Mouse (Mus musculus) midbrain, embryonic 10.5 days (tissue): ENCODE measurements around the gene Tenm4. TPM values are rescaled to one million over a fixed set of nuclear protein-coding genes. Genes with fewer than 3 reads are reported as not detected.

Experiments used
- DNase-seq: peaks from one replicate; pipeline ENCODE4 v3.0.0-alpha.2; 2017; ENCODE audit warnings: low spot score
- H3K27ac ChIP-seq: fragments of 300-500 bp; sonication (generic); replicated peaks from 2 replicates; pipeline ENCODE4 v1.5.1; 2016; ENCODE audit warnings: mild to moderate bottlenecking
- H3K27me3 ChIP-seq: fragments of 300-500 bp; sonication (generic); 2 replicates; pipeline ENCODE4 v1.6.1; 2016; ENCODE audit warnings: low read depth, mild to moderate bottlenecking; ENCODE audit not compliant: poor library complexity, severe bottlenecking
- H3K36me3 ChIP-seq: fragments of 300-500 bp; sonication (generic); 2 replicates; pipeline ENCODE4 v1.6.1; 2016; ENCODE audit warnings: mild to moderate bottlenecking, moderate library complexity
- H3K4me1 ChIP-seq: fragments of 300-500 bp; sonication (generic); 2 replicates; pipeline ENCODE4 v1.6.1; 2016
- H3K4me3 ChIP-seq: fragments of 300-500 bp; sonication (generic); 2 replicates; pipeline ENCODE4 v1.5.1; 2016; ENCODE audit warnings: mild to moderate bottlenecking, moderate library complexity
- H3K9me3 ChIP-seq: fragments of 300-500 bp; sonication (generic); replicated peaks from 2 replicates; pipeline ENCODE4 v1.6.1; 2016; ENCODE audit warnings: mild to moderate bottlenecking
- WGBS: fragments of 180-500 bp; shearing (Covaris S2); methylation state at CpG from one replicate; pipeline ENCODE4 v1.1.7; 2016; 5-methylcytosine and 5-hydroxymethylcytosine counted together
- polyA plus RNA-seq: library from polyadenylated mRNA; unstranded; fragments of >200 nt; fragmentation: Nextera tagmentation; extraction: Ambion mirVana; gene quantifications from 2 replicates; pipeline ENCODE4 v1.2.1, GENCODE M21; 2016

The Tenm4 gene
- polyA plus RNA-seq, 1 experiment from 2014 or later: 27.4 TPM

DNA sequence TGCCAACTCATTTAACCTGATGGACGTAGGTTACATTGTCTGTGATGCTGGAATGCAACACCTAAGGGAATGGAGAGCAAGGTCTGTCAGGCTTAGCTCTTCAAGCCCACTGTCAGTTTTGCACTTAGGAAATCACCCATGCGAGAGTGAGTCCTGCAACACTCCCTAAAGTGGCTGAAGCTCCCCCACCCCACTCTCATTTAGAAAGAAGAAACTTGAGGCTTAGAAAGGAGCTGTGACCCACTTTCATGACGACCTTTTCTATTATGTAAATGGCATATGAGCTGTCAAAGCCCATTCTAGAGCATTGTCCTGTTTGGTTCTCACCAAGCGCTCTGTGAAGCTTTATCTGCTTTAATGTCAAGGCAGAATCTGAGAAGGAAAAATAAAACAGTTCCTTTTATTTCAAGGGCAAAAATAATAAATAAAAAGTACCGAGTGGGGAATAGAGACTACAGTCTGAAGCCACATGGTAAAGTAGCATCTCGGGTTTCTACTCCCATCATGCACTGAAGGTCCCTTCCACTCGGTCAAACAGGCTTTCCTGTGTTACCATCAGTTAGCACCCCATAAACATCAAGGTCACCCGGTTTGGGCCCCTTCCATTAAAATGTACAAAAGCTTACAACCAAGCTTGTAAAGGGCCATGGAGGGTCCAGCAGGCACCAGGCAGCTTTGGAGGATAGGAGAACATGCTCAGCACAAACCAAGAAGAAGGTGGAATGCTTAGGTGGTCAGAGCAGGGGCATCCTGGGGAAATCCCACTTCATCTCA is 621.6 kb downstream of the Tenm4 start:
- Histone ChIP-seq H3K4me3 (no peak overlapping the region), H3K9me3 (no peaks in the 10 kb centered on the region), H3K27ac (no peak overlapping the region), H3K27me3 (no peaks in the 10 kb centered on the region), H3K36me3 (peaks cover 27% of the 10 kb centered on the region), H3K4me1 (peaks cover 52% of the 10 kb centered on the region)
- WGBS: 71% methylated on average over 8 of the region's 8 CpGs
- no peak for DNase-seq

DNA sequence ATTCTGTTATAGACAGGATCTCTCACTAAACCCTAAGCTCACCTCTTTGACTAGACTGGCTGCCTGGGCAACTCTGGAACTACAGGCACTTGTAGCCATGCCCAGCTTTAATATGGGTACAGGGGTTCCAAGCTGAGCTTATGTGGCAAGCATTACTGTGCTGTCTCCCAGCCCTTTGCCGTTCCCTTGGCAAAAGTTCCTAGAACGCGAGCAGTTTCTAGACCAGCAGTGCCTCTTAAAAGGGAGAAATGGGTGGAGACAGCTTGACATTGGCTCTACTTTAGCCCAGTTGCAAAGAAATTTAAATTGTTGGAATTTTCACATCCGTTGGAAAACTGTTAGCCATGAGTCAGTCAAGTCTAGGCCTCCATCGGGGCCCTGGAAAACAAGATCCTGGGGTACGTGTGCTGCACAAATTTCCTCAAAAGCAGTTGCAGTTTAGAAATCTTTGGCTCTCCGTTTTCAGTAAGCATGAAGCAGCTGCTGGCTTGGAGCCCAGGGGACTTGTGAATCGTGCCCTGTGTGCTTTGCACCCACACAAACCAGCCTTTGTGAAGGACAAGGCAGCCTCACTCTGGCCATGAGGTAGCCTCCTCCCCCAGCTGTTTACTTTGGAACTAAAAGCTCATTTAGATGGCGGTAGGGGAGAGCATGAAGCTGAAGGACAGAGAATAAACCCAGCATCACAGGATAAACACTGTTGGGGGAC is 625.1 kb downstream of the Tenm4 start:
- peak overlapping the region; percentile 39; the same call in 1 of the 2 replicates for H3K4me3 ChIP-seq
- H3K4me1 ChIP-seq: peaks cover 79% of the 10 kb centered on the region
- peaks cover 17% of the 10 kb centered on the region for H3K36me3 ChIP-seq
- DNase-seq: peak; percentile 60
- 48% methylated on average over 9 of the region's 9 CpGs for WGBS
- H3K27me3 ChIP-seq: 0 out of 2 replicates have a peak, but pooled peaks cover 8% of the 10 kb centered on the region
- H3K9me3 ChIP-seq: no peaks in the 10 kb centered on the region
- H3K27ac ChIP-seq: peak overlapping the region; percentile 89

DNA sequence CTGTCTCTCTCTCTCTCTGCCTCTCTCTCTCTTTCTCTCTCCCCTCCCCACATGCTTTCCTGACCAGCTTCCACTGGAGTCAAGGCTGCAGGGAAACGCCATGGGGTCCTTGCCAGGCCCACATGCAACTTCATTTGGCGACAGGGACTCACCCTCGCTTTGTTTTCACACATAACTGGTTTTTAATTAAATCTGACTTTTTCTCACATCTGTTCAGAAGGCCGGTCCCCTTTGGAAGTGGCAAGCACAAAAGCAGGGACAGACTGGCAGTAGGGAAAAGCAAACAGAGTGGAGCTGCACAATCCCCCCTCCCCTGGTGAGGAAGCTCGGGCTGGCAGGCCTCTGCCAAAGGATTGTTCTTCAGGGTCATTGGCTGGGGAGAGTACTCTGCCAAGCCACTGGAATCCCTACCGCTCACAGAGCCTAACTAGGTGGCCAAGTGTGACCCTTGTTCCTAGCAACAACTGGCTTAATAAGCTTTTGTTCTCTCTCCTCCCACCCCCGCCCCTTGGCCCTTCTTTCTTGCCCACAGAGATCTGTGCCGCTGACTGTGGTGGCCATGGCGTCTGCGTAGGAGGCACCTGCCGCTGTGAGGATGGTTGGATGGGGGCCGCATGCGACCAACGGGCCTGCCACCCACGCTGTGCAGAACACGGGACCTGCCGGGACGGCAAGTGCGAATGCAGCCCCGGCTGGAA is 625.9 kb downstream of the Tenm4 start:
- H3K9me3 ChIP-seq: no peaks in the 10 kb centered on the region
- peak overlapping the region; percentile 39 for H3K4me3 ChIP-seq
- peak overlapping the region; percentile 89 for H3K27ac ChIP-seq
- 0 out of 2 replicates have a peak, but pooled peaks cover 8% of the 10 kb centered on the region for H3K27me3 ChIP-seq
- peaks cover 82% of the 10 kb centered on the region for H3K4me1 ChIP-seq
- 25% methylated on average over 20 of the region's 20 CpGs for WGBS
- DNase-seq: peak; percentile 82
- H3K36me3 ChIP-seq: peaks cover 22% of the 10 kb centered on the region

DNA sequence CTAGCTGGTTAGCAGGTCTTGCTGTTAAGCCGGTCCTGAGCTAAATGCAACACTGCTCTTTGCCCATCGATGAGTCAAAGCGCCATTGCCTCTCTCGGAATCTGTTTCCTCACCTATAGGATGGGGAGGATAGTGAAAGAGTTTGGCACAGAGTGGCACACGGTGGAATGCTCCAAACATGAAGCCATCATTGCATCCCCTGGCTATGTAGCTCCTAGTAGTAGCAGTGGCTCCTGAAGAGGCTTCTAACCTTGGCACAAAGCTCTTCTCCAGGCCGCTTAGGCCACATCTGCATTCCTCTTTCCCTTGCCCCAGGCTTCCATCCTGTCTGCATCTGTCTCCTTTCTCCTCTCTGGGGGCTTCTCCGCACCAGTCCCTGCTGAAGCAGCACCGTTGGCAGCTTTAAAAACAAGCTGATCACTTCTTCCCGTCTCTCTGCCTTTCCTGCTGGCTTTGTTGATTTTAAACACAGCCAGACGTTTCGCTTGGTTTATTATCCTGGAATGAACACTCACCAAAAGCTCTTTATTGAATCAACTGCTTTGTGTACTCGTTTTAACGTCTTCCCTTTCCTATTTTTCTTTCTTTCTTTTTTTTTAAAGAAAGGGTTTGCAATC is 626.8 kb downstream of the Tenm4 start:
- 48% methylated on average over 13 of the region's 13 CpGs for WGBS
- Histone ChIP-seq H3K4me1 (peaks cover 79% of the 10 kb centered on the region), H3K9me3 (no peaks in the 10 kb centered on the region), H3K27me3 (0 out of 2 replicates have a peak, but pooled peaks cover 8% of the 10 kb centered on the region), H3K4me3 (peak overlapping the region; percentile 39), H3K27ac (peak overlapping the region; percentile 89), H3K36me3 (peaks cover 30% of the 10 kb centered on the region)
- DNase-seq: peak; percentile 39

DNA sequence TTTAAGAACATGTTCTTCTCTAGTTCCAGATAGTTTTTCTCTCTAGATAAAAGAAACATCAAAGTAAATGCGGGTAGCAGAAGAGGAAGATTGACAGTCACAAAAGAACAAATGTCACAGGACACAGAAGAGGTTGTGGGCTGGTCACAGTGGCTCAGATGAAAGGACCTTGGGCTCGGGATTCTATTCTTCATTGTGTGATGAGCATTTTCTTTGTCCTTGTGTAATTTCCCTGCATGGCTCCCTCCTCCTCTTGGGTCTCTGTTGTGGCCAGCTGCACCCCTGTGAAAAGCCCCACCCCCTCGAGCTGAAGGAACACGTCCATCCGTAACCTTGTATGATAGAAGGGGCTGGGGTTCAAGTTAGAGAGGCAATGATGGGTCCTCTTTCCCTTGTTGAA is 628.8 kb downstream of the Tenm4 start:
- Histone ChIP-seq H3K9me3 (no peaks in the 10 kb centered on the region), H3K4me3 (no peak overlapping the region), H3K27ac (peak overlapping the region; percentile 89), H3K36me3 (peaks cover 46% of the 10 kb centered on the region), H3K4me1 (peaks cover 70% of the 10 kb centered on the region), H3K27me3 (0 out of 2 replicates have a peak, but pooled peaks cover 8% of the 10 kb centered on the region)
- DNase-seq: peak; percentile 36
- 20% methylated on average over 5 of the region's 5 CpGs for WGBS

DNA sequence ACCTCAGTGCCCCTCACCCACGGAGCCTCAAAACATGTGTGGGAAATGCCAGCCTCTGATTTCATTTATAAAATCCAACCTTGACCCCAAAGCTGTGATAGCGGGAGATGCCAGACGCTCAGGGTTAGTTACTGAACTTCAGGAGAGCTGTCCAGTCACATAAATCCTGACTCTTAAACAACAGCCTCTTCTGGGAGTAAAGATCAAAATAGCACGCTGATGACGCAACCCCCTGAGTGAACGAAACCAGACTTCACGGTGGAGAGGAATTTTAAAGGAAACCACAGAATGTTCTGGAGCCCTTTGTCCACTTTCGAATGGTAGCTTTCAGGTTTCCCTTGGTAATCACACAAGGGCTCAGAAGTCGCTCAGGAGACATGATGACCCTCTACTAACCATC is 630.3 kb downstream of the Tenm4 start:
- 87% methylated on average over 9 of the region's 9 CpGs for WGBS
- H3K4me3 ChIP-seq: no peak overlapping the region
- no peak overlapping the region for H3K27ac ChIP-seq
- DNase-seq: no peak
- H3K9me3 ChIP-seq: no peaks in the 10 kb centered on the region
- H3K4me1 ChIP-seq: peaks cover 56% of the 10 kb centered on the region
- 0 out of 2 replicates have a peak, but pooled peaks cover 8% of the 10 kb centered on the region for H3K27me3 ChIP-seq
- H3K36me3 ChIP-seq: peaks cover 58% of the 10 kb centered on the region

DNA sequence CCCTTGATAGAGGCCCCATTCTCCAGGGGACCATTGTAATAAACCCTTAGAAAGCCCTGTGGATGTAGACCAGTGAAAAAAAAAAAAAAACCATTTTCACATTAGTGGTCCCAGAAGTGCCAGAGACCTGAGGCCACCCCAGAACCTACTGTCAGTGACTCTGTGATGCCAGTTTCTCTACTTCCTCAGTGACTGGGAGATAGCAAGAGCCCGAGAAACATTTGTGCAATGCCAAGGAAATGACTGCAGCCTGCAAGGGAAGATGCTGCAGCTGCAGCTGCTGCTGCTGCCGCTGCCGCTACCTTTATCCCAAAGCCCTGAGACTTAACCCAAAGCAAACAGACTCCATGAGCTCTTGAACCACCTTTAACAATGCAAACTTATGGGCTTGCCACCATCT is 631.2 kb downstream of the Tenm4 start:
- Histone ChIP-seq H3K9me3 (no peaks in the 10 kb centered on the region), H3K36me3 (peaks cover 58% of the 10 kb centered on the region), H3K4me1 (peaks cover 56% of the 10 kb centered on the region), H3K4me3 (no peak overlapping the region), H3K27ac (peak overlapping the region; percentile 19; the same call in 1 of the 2 replicates), H3K27me3 (0 out of 2 replicates have a peak, but pooled peaks cover 8% of the 10 kb centered on the region)
- DNase-seq: no peak
- 90% methylated on average over 3 of the region's 3 CpGs for WGBS

DNA sequence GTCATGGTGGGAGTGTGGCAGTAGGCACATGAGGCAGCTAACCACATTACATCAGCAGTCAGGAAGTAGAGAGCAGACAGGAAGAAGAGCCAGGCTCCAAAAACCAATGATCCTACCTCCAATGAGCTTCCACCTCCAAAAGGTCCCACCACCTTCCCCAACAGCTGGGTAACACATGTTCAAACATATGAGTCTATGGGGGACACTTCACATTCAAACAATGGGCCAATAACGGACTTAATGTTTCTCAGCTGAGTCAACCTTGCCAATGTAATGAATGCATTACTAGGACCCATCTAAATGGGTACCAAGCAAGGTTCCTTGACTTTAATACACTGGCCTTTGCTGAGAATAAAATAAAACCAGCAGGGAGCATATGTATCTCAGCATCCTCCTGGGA is 635.5 kb downstream of the Tenm4 start:
- no peaks in the 10 kb centered on the region for H3K27me3 ChIP-seq
- WGBS: 63% methylated on average over 1 of the region's 1 CpGs
- no peak overlapping the region for H3K4me3 ChIP-seq
- H3K4me1 ChIP-seq: peaks cover 33% of the 10 kb centered on the region
- no peaks in the 10 kb centered on the region for H3K9me3 ChIP-seq
- H3K36me3 ChIP-seq: peaks cover 45% of the 10 kb centered on the region
- DNase-seq: no peak
- H3K27ac ChIP-seq: no peak overlapping the region; the same call in 1 of the 2 replicates

DNA sequence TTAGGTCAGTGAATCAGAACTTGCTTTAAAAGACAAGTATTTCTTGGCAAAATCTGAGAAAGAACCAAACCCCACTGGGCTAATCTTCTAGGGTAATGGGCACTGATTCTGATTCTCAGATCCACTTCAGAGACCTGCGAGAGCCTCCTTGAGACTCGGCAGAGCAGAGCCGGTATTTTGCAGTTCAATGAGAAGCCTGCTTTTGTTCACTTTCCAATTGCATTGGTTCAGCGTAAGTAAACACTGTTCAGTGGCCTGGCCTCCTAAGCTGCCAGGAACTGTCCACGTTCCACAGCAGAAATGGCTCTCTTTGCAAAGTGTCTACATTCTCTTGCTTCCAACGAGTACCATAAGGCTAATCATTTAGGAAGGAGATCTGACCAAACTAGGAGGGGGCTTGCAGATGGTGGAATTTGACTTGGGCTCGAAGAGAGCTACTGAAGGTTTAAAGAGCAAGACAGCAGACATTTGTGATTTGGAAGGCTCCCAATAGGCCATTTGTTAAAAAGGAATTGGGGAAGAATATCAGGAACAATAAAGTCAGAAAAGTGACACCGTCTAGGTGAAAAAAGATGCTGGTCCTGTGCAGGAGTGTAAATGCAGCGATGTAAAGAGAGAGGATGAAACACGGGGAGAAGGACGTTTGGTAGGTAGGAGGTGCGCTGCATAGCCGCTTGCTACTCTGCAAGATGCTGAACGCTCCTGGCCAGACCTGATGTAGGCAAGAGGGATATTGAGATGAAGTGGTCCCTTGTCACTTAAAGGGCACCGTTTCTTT is 636.4 kb downstream of the Tenm4 start:
- no peak overlapping the region for H3K4me3 ChIP-seq
- WGBS: 50% methylated on average over 15 of the region's 15 CpGs
- H3K27ac ChIP-seq: peak overlapping the region; percentile 68
- no peaks in the 10 kb centered on the region for H3K9me3 ChIP-seq
- no peak for DNase-seq
- peaks cover 45% of the 10 kb centered on the region for H3K36me3 ChIP-seq
- H3K27me3 ChIP-seq: no peaks in the 10 kb centered on the region
- H3K4me1 ChIP-seq: peaks cover 27% of the 10 kb centered on the region

DNA sequence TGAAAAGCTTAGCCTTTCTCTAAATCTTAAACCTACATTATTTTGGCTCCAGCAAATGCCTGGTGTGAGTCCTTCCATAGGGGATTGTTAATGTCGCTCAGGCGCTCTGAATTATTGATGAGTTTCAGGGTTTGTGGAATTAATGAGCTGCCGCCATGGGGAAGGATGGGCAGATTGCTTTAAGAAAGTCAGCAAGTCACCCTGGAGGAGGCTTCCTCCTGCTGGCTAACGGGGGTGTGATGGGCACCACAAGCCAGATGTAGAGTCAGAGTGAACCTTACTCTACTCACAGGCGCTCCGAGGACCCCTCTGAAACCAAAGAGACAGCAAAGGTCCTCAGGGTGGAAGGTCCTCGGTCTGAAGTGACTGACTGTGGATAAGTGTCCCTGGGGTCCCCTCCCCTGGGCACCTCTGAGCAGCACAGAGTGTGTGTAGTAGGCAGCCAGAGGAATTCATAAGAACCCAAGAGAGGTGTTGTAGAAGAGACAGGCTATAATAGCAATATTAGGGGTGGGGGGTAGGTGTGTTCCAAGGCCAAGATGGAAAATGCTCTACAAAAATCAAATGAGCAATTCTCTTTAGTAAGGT is 637.1 kb downstream of the Tenm4 start:
- H3K4me1 ChIP-seq: peaks cover 29% of the 10 kb centered on the region
- H3K27ac ChIP-seq: peak overlapping the region; percentile 68
- WGBS: 57% methylated on average over 7 of the region's 7 CpGs
- no peaks in the 10 kb centered on the region for H3K9me3 ChIP-seq
- DNase-seq: no peak
- peaks cover 44% of the 10 kb centered on the region for H3K36me3 ChIP-seq
- no peak overlapping the region for H3K4me3 ChIP-seq
- H3K27me3 ChIP-seq: no peaks in the 10 kb centered on the region

DNA sequence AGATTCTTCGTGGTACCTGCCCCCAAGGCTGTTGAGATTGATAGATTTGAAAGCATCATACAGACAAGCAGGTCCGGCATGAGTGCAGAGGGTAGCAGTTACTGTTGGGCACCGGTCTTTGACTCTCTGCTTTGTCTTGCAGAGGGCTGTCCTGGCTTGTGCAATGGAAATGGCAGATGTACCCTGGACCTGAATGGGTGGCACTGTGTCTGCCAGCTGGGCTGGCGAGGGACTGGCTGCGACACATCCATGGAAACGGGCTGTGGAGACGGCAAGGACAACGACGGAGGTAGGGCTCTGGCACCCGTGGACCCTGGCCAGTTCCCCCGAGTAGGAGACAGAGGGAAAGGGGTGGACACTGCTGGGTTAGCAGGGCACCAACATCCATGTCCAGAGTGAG is 640.6 kb downstream of the Tenm4 start:
- WGBS: 94% methylated on average over 11 of the region's 11 CpGs
- Histone ChIP-seq H3K4me3 (no peak overlapping the region), H3K9me3 (no peaks in the 10 kb centered on the region), H3K4me1 (peaks cover 36% of the 10 kb centered on the region), H3K36me3 (peaks cover 29% of the 10 kb centered on the region), H3K27me3 (no peaks in the 10 kb centered on the region), H3K27ac (no peak overlapping the region)
- no peak for DNase-seq
